Mouse (Mus musculus) mouse embryonic stem cell (cell line): ENCODE results near the gene Tmem151a.

Source experiments
- in situ Hi-C, 2 experiments: fragments of 300-500 bp; cut with MboI; formaldehyde crosslinking; loops; 1 replicate in 1 of 2; 3 replicates in 1 of 2; pipeline ENCODE4 v1.14.3; 2019 to 2020; ENCODE audit warnings: low sequenced_read_pairs in 2 of 2, low pct_unique_long_range_greater_than_20kb in 1 of 2, mixed read lengths in 1 of 2; ENCODE audit not compliant: unreplicated experiment in 1 of 2

The Tmem151a gene

DNA sequence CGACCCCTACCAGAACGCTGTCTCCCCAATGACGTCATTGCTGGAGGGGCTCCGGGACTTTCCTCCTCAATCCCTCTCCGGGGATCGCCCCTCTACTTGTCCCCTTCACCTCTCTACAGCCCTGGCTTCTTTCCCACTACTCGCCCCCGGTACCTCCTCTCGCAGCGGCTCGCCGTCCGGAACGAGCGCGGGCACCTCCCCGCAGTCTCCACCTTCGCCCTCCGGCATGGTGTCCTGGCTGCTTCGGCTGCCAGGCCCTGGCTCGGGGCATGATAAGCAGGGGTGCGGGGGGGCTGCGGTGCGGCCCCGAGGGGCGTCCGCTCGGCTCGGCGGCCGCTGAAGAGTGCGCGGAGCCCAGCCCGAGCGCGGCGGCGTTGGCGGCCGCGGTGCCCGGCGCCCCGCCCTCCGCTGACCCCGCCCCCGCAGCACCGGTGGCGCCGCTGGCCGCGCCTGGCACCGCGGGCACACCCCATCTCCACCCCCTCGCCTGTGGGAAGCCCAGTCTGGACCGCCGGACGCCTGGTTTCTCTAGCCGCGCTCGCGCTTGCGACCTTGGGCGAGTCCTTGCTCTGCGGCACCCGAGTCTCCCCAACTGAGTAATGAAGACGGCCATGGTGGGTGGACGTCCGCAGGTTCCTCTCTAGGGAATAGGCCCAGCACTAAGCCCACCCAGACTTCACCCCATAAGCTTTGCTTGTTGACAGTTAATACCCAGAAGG, at the start of gene Tmem151a:
TSS of gene Tmem151a (minus strand) at position 387 of the 719 bp plus-strand sequence.
- in situ Hi-C loops: loop anchor here in 1 of 2 experiments (5.0 kb wide), 1 partner anchor 57 kb away; no protein-coding TSS in a partner anchor

DNA sequence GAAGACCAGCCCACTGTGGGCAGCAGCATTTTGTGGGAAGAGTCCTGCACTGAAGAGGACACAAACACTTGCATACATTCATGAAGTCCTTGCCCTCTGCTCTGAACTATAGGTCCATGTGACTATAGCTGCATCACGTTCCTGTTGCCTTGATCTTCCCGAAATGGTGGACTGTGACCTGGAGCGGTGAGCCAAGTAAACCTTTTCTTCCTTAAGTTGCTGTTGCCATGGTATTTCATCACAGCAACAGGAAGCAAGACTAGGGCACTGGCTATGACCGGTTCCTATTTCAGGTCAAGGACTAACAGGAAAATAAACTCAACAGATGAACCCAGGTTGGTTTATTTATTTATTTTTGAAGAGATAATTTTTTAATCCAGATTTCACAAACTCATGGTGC, 45.9 kb upstream of the Tmem151a start:
- in situ Hi-C loops: no loop called here

- in situ Hi-C loops: no loop called here
Observed at GRCm38 (mm10) chr19:5129770-5130169, 44.4 kb upstream of the Tmem151a start.

GRCm38 (mm10) chr19:5124055-5124614, 38.8 kb upstream of the Tmem151a start:
- in situ Hi-C loops: no loop called here

- in situ Hi-C loops: no loop called here
Observed at GRCm38 (mm10) chr19:5123241-5123640, 37.9 kb upstream of the Tmem151a start.

DNA sequence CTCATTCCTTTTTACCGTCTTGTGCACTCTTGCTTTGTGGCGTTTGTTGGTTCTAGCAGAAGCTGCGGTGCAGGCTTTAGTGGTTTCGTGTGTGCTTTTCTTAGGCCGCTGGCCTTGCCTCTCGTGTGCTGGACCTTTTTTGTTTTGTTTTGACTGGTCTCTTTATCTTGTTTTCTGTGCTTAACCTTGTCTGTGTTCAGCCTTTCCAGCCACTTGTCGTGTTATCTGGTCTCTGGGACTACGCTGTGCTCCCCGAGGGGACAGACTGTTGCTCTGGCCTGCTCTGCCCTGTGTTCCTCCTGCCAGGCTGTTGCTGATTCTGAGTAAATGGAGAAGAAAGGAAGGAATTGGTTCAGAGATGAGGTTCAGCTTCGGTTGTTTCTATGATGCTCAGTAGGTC, 37.2 kb upstream of the Tmem151a start:
- in situ Hi-C loops: no loop called here

GRCm38 (mm10) chr19:5118384-5118698, 33.0 kb upstream of the Tmem151a start, which contains the start of gene Klc2:
TSS of gene Klc2 (minus strand) at chr19:5118560.
- in situ Hi-C loops: no loop called here

GRCm38 (mm10) chr19:5117494-5118383, 32.4 kb upstream of the Tmem151a start:
- in situ Hi-C loops: no loop called here

DNA sequence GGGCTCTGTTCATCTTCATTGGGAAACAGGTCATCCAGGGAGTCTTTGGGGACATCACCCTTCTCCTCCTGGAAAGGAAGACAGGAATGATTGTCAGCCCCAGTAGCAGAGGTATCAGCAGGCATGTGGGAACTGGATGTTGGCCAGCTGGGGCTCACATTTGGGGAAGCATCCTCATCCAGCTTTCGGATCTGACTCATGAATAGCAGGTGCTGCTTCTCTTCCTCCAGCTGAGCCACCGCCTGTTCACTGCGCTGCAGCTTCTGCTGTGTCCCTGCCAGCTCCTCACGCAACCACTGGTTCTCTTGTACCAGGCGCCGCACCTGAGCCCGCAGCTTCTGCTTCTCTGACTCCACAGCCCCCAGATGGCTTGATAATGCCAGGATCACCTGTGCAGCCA, 28.5 kb upstream of the Tmem151a start:
- in situ Hi-C loops: no loop called here

DNA sequence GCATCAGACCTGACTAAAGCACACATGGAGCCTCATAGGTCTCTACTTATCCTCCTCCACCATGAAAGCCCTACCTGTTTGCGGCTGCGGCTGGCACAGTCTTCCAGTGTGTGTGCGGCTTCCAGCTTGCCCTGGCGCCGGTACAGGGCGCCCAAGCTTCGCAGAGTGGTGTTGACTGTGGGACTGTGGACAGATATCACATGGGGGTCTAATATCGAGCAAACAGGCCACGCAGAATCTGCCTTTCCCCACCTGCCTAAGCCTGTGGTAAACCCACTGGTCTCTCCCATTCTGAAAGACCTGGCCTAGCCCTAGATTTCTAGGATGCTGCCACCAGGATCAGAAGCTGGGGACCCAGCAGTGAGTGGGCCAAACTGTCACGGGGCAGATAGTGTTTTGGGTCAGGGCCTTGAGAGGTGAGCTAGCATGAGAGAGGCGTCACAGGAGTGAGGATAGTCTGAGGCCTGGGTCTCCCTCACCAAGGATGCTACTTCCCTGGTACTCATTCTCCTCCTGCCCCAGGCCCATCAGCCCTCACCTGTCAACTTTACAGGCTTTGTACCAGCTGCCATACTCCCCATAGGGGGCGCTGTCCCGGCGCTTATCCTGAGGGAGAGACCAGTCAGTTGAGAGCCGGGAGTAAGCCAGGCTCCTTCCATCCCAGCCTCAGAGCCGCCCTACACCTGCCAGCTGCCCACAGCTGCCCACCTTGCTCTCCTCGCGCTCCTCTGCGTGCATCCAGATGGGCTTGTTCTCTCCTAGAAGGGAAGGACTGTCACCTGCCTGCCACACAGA, 24.5 kb upstream of the Tmem151a start:
- in situ Hi-C loops: no loop called here

GRCm38 (mm10) chr19:5108702-5109101, 23.4 kb upstream of the Tmem151a start:
- in situ Hi-C loops: no loop called here

GRCm38 (mm10) chr19:5108271-5108575, 22.9 kb upstream of the Tmem151a start:
- in situ Hi-C loops: no loop called here

DNA sequence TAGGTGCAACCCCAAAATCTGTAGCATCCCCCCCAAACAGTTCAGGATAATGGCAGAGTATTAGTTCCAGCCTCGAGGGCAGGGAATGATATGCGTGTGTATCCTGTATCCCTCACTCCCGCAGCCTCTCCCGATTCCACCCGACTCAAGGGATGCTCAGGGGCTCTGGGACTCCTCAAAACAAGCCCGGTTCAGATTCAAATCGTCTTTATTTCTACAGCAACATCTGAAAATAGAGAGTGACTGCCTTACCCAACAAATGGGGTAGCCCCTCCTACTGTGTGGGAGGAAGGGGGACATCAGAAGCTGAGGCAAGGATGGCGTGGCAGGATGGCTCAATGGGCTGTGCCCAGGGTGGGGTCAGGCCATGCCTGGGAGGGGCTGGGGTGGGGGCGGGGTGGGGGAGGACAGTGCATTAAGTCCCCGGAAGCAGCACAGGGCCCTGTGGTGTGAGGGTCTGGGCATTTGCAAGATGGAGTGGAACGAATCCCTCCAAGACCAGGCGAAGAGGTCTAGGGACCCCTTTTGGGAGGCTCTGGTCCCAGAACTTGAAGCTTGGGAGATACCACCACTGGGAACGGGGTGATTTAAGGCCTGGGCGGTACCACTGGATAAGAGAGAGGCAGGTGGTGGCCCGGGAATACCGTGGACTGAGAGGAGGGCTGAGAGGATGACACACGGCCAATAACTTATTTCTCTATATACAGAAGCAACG, 22.4 kb upstream of the Tmem151a start:
- in situ Hi-C loops: no loop called here

DNA sequence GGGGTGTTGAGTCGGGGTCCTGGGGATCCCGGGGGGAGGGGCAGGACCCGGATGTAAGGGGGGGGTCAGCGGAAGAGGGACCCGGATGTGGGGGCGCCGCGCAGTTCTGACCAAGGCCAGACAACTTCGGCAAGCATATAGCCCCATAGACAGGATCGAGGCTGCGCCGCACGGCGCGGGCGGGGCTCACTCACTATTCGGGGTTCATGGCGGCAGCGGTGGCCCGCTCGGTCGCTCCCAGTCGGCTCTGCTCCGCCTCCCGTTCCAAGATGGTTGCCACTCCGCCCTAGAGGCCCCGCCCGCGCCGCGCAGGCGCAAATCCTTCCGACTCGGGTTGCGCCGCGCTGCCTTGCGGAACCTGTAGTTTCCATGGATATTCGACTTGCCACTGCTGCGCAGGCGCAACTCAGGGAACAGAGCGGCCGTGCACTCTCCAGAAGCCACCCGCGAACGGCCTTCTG, 21.4 kb upstream of the Tmem151a start, which contains the start of gene Rab1b:
TSS of gene Rab1b (minus strand) at position 342 of the 461 bp plus-strand sequence.
- in situ Hi-C loops: no loop called here

DNA sequence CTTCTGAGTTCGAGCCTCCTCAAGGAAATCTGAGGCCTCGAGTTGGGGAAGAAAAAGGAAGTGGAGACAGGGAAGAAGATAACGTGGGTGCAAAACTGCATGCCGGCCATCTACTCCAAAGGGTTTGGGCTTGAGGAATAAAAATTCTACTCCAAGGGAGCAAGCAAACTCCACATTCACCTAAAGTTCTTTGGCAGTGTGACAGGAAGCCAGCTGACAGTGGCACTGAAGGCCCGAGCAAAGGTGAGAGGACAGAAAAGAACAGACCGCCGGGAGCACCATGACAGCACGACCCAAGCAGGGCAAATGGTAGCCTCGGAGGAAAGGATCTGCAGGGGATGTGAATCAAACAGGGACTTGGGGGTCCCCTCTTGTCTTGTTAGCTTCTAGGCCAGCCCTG, 20.7 kb upstream of the Tmem151a start:
- in situ Hi-C loops: no loop called here

GRCm38 (mm10) chr19:5098363-5099143, 13.2 kb upstream of the Tmem151a start, which contains the start of gene Cnih2:
TSS of gene Cnih2 (minus strand) at chr19:5098521.
- in situ Hi-C loops: loop anchor here in 1 of 2 experiments (10.0 kb wide), 1 partner anchor 46 kb away; no protein-coding TSS in a partner anchor
